Mouse (Mus musculus): ENCODE data around the gene Olfr975. TPM values are rescaled to one million over a fixed set of nuclear protein-coding genes. Genes with fewer than 3 reads are reported as not detected.
"Not testable (repeated sequence)": the region's sequence is repeated elsewhere in the genome, so short reads cannot be mapped to it uniquely, and the experiment has no call there.

Gene Olfr975
- total RNA-seq (2021), result not detected
- long read RNA-seq, experiment 1, result 0 reads
- long read RNA-seq, experiment 2, result 0 reads

DNA sequence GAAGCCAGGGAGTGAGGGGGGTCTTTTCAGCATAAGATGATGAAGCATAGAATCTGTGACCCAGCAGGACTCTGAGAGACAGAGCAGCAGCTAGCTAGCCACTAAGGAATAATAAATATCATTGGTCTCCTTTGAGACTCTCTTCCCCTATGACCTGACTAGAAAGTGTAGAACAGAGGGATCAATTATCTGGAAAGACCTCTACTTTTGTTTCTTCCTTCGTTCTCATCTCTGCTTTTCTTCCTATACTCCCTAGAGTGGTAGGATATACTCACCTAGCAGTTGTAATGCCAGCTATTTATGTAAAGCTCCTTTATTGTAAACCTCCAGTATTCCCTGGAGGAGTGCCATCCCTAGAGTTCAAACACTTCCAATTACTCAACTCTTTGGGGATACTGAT is at the start of gene Olfr975:
Olfr975 (minus strand) TSS at position 101 of the 400 bp plus-strand sequence.
- DNase-seq (ENCODE audit: low spot score in 2 of 2), result no peak

DNA sequence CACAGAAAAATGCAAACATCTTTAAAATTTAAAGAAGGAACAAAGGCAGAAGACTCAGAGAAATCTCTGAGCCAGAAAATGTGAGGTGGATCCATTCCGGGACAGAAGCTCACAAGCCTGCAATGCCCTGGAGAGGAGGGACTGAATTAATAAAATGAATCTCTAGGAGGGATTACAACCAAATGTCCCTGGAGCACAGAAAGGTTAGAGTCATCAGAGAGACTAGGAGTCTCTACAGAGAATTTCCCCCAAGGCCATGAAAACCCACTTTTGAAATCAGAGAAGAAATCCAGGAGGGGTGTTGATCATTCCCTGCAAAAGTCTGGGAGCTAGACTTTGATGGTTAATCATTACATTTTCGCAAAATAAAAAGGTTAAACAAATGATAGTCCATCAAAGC is 40.0 kb upstream of the Olfr975 start, which contains the start of gene Olfr978:
Olfr978 (plus strand) TSS at position 301 of the 400 bp plus-strand sequence.
- DNase-seq (ENCODE audit: low spot score in 2 of 2), result no peak

DNA sequence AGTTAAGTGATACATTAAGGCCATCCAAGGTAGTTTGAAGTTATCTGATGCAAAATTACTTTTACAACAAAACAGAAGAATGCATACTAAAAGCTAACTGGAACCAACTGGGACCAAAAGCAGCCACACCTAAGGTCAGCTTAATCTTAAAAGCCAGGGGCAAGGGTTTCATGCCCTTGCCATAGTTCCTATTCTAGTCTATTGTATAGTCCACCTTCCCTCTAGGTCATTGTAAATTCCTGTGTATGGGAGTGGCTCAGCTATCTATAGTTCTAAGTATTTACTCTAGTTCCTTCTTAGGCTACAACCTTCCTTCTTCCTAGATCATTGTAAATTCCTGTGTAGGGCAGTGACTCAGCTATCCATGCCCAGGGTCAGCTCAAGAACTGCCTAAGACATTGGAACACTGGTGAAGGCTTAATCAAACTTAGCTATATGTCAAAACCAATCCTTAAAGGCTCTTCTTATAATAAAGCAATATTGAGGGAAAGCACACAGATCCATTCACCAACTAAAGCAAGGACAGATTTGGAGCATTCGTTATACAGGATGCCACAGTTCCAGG is 24.8 kb upstream of the Olfr975 start:
- not testable (repeated sequence) for DNase-seq (ENCODE audit: low spot score in 2 of 2)

DNA sequence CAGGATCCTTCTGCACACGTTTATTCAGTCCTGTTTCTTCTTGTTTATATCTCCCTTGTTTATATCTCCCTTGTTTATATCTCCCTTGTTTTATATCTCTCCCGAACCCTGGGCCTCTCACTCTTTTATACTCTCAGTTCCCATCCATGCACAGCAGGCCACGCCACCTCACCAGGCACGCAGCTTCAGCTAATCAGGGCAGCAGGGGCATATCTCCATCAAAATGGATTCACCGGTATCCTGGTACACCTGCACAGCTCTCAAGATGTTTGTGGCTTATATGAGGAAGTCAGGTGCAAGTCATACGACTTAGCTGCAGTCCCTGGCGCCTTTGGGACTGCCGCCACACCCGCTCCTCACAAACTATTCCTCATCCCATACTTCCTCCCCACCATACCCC is 9.2 kb upstream of the Olfr975 start, which contains the start of gene Olfr976:
Olfr976 (minus strand) TSS at position 101 of the 400 bp plus-strand sequence.
- DNase-seq (ENCODE audit: low spot score in 2 of 2), result not testable (repeated sequence)

DNA sequence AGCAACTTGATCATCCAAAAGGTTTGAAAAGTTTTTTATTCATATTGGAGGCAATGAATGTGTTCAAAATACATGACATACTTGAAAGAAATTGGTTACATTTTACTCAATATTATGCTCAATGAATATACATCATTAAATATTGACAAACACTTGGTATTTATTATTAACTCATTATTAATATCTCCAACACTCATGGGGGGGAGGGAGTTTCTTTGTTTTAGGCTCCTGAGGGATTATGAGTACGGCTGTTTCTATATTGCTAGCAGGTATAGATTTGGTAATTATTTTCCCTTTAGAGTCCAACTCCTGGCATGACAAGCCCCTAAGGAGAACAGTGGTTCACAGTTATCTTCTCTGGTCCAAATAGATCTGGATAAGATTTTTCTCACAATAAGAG is 14.6 kb downstream of the Olfr975 start, which contains the start of gene Olfr974:
Olfr974 (plus strand) TSS at position 301 of the 400 bp plus-strand sequence.
- DNase-seq (ENCODE audit: low spot score in 2 of 2), result no peak

DNA sequence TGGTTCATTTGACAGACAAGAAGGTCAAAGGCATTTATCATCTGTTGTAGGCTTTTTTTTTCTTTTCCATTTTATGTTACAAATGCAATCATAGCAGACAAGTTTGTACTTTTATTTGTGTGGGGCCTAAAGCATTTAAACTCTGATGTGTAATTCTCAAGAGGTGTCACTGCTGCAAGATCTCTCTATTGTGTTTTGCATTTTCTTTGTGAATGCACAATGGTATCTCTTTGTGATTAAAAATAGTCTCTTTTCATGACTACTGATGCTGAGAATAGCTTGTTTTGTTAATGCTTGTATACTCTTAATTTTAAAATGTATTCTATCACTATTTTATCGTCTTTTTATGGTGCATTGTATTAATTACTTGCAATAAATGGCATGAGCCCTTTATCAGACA is 23.0 kb downstream of the Olfr975 start:
- DNase-seq (ENCODE audit: low spot score in 2 of 2), result not testable (repeated sequence)

DNA sequence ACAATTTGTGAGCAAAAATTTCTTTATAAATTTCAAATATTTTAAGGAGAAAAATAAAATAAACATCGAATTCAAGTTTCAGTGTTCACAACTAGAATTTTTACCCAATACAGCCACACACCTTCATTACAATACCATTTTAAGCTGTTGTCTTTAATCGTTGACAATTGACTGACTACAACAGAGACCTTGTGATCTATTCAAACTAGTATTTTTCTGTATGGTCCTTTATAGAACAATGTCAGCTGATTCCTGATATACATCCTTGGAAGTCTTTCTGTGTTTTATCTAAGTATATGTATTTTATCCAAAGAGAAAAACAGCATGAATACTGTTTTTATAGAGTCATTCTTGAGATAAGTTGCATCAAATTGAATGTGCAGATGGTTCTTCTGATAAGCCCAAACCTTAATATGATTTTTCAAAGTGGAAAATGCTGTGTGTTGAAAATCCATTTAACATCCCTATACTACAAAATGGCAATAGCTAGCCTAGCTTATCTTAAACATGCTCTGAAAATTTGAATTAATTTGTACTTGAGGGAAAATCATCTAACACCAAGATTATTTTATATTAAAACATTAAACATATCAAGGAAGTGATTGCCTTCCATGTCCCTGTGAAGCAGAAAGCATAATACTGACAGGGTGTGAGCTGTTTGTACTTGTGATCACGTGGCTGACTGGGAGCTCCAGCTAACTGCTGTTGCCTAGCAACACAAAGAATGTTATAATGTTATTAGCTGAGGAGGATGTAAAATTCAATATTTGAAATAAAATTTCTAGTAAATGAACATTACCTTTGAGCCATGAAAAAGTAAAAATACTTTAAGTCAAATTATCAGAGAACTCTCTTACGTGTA is 23.6 kb downstream of the Olfr975 start:
- not testable (repeated sequence) for DNase-seq (ENCODE audit: low spot score in 2 of 2)

DNA sequence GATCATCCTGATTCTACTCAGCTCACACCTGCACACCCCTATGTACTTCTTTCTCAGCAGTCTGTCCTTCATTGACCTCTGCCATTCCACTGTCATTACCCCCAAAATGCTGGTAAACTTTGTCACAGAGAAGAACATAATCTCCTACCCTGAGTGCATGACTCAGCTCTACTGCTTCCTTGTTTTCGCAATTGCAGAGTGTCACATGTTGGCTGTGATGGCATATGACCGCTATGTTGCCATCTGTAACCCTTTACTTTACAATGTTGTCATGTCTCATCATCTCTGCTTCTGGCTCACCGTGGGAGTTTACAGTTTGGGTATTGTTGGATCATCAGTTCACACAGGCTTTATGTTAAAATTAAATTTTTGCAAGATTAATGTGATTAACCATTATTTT is 41.9 kb downstream of the Olfr975 start:
- DNase-seq (ENCODE audit: low spot score in 2 of 2), result no peak

DNA sequence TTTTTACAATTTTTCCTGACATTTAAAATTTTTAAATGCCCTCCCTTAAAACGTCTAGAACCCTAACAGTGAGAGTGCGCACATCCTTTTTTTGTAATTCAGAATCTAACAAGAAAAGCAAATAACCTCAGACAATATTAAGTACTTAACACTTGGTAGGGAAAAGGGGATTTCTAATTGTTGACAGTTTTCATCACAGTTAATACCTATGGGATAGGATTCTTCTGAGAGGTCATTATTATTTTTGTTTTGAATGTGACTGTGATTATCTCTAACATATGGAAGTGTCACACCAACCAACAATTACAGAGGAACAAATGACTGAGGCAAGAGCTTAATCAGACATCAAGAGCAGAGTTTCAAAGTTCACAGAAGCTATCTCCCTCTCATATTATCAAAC is 44.8 kb downstream of the Olfr975 start, which contains the start of gene Olfr229:
Olfr229 (plus strand) TSS at position 301 of the 400 bp plus-strand sequence.
- no peak for DNase-seq (ENCODE audit: low spot score in 2 of 2)

DNA sequence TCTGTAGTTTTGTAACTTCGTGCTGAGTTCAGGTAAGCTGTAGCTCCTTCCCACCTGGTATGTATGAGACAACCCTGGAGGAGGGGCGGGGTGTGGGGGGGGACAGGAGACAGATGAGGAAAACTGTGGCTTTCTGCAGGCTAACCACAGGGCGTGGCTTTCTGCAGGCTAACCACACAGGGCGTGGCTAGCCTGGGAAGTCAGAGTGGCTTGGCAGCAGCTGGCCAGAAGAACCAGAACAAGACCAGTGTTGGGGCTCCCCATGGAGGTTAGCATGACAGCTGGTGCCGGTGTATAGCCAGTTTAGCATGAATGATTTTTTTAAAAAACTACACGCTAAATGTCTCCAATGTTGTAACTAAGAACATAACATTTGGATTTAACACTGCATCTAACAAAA is 46.7 kb downstream of the Olfr975 start:
- no peak for DNase-seq (ENCODE audit: low spot score in 2 of 2)

Other genes with a start within 250 kb of the Olfr975 start
- gene Olfr149, start 244.9 kb downstream of the Olfr975 start, total RNA-seq (2021), result not detected
- not detected for gene Olfr965, start 240.7 kb downstream of the Olfr975 start, total RNA-seq (2021)
- gene Olfr150, start 221.1 kb downstream of the Olfr975 start, total RNA-seq (2021), result not detected
- not detected for gene Olfr967, start 205.8 kb downstream of the Olfr975 start, total RNA-seq (2021)
- gene Olfr968, start 168.8 kb downstream of the Olfr975 start, total RNA-seq (2021), result not detected
- gene Olfr969, start 161.1 kb downstream of the Olfr975 start, total RNA-seq (2021), result not detected
- not detected for gene Olfr970, start 143.2 kb downstream of the Olfr975 start, total RNA-seq (2021)
- gene Olfr971, start 115.2 kb downstream of the Olfr975 start, total RNA-seq (2021), result not detected
- gene Olfr972, start 85.6 kb downstream of the Olfr975 start, total RNA-seq (2021), result not detected
- gene Olfr229, start 44.7 kb downstream of the Olfr975 start, total RNA-seq (2021), result not detected
- gene Olfr974, start 14.5 kb downstream of the Olfr975 start, total RNA-seq (2021), result not detected
- not detected for gene Olfr976, start 9.1 kb upstream of the Olfr975 start, total RNA-seq (2021)
- gene Olfr978, start 40.1 kb upstream of the Olfr975 start, total RNA-seq (2021), result not detected
- not detected for gene Olfr979, start 51.4 kb upstream of the Olfr975 start, total RNA-seq (2021)
- gene Olfr980, start 57.5 kb upstream of the Olfr975 start, total RNA-seq (2021), result not detected
- not detected for gene Olfr981, start 69.4 kb upstream of the Olfr975 start, total RNA-seq (2021)
- gene Olfr982, start 121.8 kb upstream of the Olfr975 start, total RNA-seq (2021), result not detected
- gene Olfr983, start 141.5 kb upstream of the Olfr975 start, total RNA-seq (2021), result not detected
- under 1 TPM in 1 of 2 experiments, not detected in 1; 0.07 TPM for gene Olfr984, start 162.2 kb upstream of the Olfr975 start, total RNA-seq (2021)
- gene Olfr985, start 178.1 kb upstream of the Olfr975 start, total RNA-seq (2021), result not detected
- not detected for gene Tmem225, start 196.1 kb upstream of the Olfr975 start, total RNA-seq (2021)
- gene Olfr986, start 228.9 kb upstream of the Olfr975 start, total RNA-seq (2021), result under 1 TPM in 1 of 2 experiments, not detected in 1; 0.12 TPM
- gene Zfp202, start 240.3 kb upstream of the Olfr975 start, total RNA-seq (2021), result 1 to 10 TPM; 3.3 to 3.5 TPM